Mouse (Mus musculus): ENCODE data around the gene Adgrb3.
"Not testable (repeated sequence)": the region's sequence is repeated elsewhere in the genome, so short reads cannot be mapped to it uniquely, and the experiment has no call there.

The Adgrb3 gene

GRCm38 (mm10) chr1:25526976-25527375 is 302.5 kb downstream of the Adgrb3 start:
- DNase-seq (ENCODE audit: low spot score in 2 of 2): no peak

- no peak for DNase-seq (ENCODE audit: low spot score in 2 of 2)
These were observed 319.0 kb downstream of the Adgrb3 start for GRCm38 (mm10) chr1:25510321-25511055.

- DNase-seq (ENCODE audit: low spot score in 2 of 2): peak; percentile 40 to 49
These were observed 325.2 kb downstream of the Adgrb3 start for GRCm38 (mm10) chr1:25504313-25504712.

GRCm38 (mm10) chr1:25503524-25503923 is 326.0 kb downstream of the Adgrb3 start:
- no peak for DNase-seq (ENCODE audit: low spot score in 2 of 2)

- DNase-seq (ENCODE audit: low spot score in 2 of 2): no peak
These were observed 334.1 kb downstream of the Adgrb3 start for GRCm38 (mm10) chr1:25495202-25495914.

GRCm38 (mm10) chr1:25491503-25491902 is 338.0 kb downstream of the Adgrb3 start:
- DNase-seq (ENCODE audit: low spot score in 2 of 2): no peak

- DNase-seq (ENCODE audit: low spot score in 2 of 2): no peak
These were observed 339.3 kb downstream of the Adgrb3 start for GRCm38 (mm10) chr1:25490174-25490573.

- no peak for DNase-seq (ENCODE audit: low spot score in 2 of 2)
These were observed 353.8 kb downstream of the Adgrb3 start for GRCm38 (mm10) chr1:25475699-25476098.

- DNase-seq (ENCODE audit: low spot score in 2 of 2): peak; percentile 6 to 40
These were observed 355.0 kb downstream of the Adgrb3 start for GRCm38 (mm10) chr1:25474469-25474868.

- not testable (repeated sequence) for DNase-seq (ENCODE audit: low spot score in 2 of 2)
These were observed 357.9 kb downstream of the Adgrb3 start for GRCm38 (mm10) chr1:25471612-25472011.

- no peak for DNase-seq (ENCODE audit: low spot score in 2 of 2)
These were observed 366.9 kb downstream of the Adgrb3 start for GRCm38 (mm10) chr1:25462612-25463011.

- DNase-seq (ENCODE audit: low spot score in 2 of 2): no peak
These were observed 394.0 kb downstream of the Adgrb3 start for GRCm38 (mm10) chr1:25435506-25435905.

- DNase-seq (ENCODE audit: low spot score in 2 of 2): no peak
These were observed 399.2 kb downstream of the Adgrb3 start for GRCm38 (mm10) chr1:25430219-25430862.

- DNase-seq (ENCODE audit: low spot score in 2 of 2): no peak
These were observed 408.8 kb downstream of the Adgrb3 start for GRCm38 (mm10) chr1:25420701-25421100.

GRCm38 (mm10) chr1:25419378-25419777 is 410.1 kb downstream of the Adgrb3 start:
- DNase-seq (ENCODE audit: low spot score in 2 of 2): no peak

- no peak for DNase-seq (ENCODE audit: low spot score in 2 of 2)
These were observed 414.4 kb downstream of the Adgrb3 start for GRCm38 (mm10) chr1:25415084-25415483.

- DNase-seq (ENCODE audit: low spot score in 2 of 2): no peak
These were observed 465.3 kb downstream of the Adgrb3 start for GRCm38 (mm10) chr1:25364186-25364585.

- DNase-seq (ENCODE audit: low spot score in 2 of 2): no peak
These were observed 471.0 kb downstream of the Adgrb3 start for GRCm38 (mm10) chr1:25358554-25358953.

GRCm38 (mm10) chr1:25355486-25355885 is 474.0 kb downstream of the Adgrb3 start:
- DNase-seq (ENCODE audit: low spot score in 2 of 2): no peak

- no peak for DNase-seq (ENCODE audit: low spot score in 2 of 2)
These were observed 484.6 kb downstream of the Adgrb3 start for GRCm38 (mm10) chr1:25344876-25345275.

GRCm38 (mm10) chr1:25325406-25325805 is 504.1 kb downstream of the Adgrb3 start:
- no peak for DNase-seq (ENCODE audit: low spot score in 2 of 2)

GRCm38 (mm10) chr1:25317142-25317541 is 512.4 kb downstream of the Adgrb3 start:
- DNase-seq (ENCODE audit: low spot score in 2 of 2): no peak

GRCm38 (mm10) chr1:25312344-25312743 is 517.2 kb downstream of the Adgrb3 start:
- no peak for DNase-seq (ENCODE audit: low spot score in 2 of 2)
